Mouse (Mus musculus): Measurements from ENCODE around the gene Cdyl.

- TF ChIP-seq CTCF (IDR thresholded peaks at IDR 0.05; ENCODE audit: low read depth, low read length) (no peak), POLR2A (IDR thresholded peaks at IDR 0.05; ENCODE audit: insufficient read depth, low read length) (no peak), EP300 (IDR thresholded peaks at IDR 0.05; ENCODE audit: insufficient read depth, low read depth, low read length) (no peak)
Measured at GRCm38 (mm10) chr13:35776123-35776522, 116.5 kb downstream of the Cdyl start.

Data from ES-Bruce4 (cell line).